Mouse (Mus musculus) forebrain, embryonic 11.5 days (tissue): ENCODE results near the gene 2010300C02Rik. TPM values are rescaled to one million over a fixed set of nuclear protein-coding genes. Genes with fewer than 3 reads are reported as not detected.

Source experiments
- ATAC-seq: fragments of 200-750 bp; cut with Nextera tagmentation; replicated peaks from 2 replicates; pipeline ENCODE4 v1.8.0; 2017; ENCODE audit warnings: moderate TSS enrichment; ENCODE audit not compliant: low FRiP score
- DNase-seq: peaks from one replicate; pipeline ENCODE4 v3.0.0-alpha.2; 2017; ENCODE audit warnings: low spot score
- H3K27ac ChIP-seq: fragments of 300-500 bp; sonication (generic); 2 replicates; pipeline ENCODE4 v1.5.1; 2014; ENCODE audit warnings: low read depth, low read length
- H3K27me3 ChIP-seq: fragments of 300-500 bp; sonication (generic); 2 replicates; pipeline ENCODE4 v1.6.1; 2014; ENCODE audit warnings: mild to moderate bottlenecking, low read length, mixed read lengths; ENCODE audit not compliant: control insufficient read depth, insufficient read depth
- H3K36me3 ChIP-seq: fragments of 300-500 bp; sonication (generic); 2 replicates; pipeline ENCODE4 v1.6.1; 2014; ENCODE audit warnings: mild to moderate bottlenecking, low read length, moderate library complexity, mixed read lengths; ENCODE audit not compliant: control insufficient read depth, insufficient read depth
- H3K4me1 ChIP-seq: fragments of 300-500 bp; sonication (generic); replicated peaks from 2 replicates; pipeline ENCODE4 v1.6.1; 2014; ENCODE audit warnings: low read length, mixed read lengths; ENCODE audit not compliant: control insufficient read depth, insufficient read depth
- H3K4me2 ChIP-seq: fragments of 300-500 bp; sonication (generic); 2 replicates; pipeline ENCODE4 v1.6.1; 2014; ENCODE audit warnings: low read depth, mild to moderate bottlenecking, low read length, moderate library complexity, mixed read lengths; ENCODE audit not compliant: severe bottlenecking
- H3K4me3 ChIP-seq: fragments of 300-500 bp; sonication (generic); 2 replicates; pipeline ENCODE4 v1.5.1; 2014; ENCODE audit warnings: low read depth, low read length
- H3K9ac ChIP-seq: fragments of 300-500 bp; sonication (generic); 2 replicates; pipeline ENCODE4 v1.6.1; 2014; ENCODE audit warnings: low read length
- H3K9me3 ChIP-seq: fragments of 300-500 bp; sonication (generic); 2 replicates; pipeline ENCODE4 v1.6.1; 2016; ENCODE audit warnings: low read length, mixed read lengths; ENCODE audit not compliant: control insufficient read depth
- WGBS: fragments of 180-500 bp; shearing (Covaris S2); extraction: QIAGEN DNeasy Blood & Tissue Kit; methylation state at CpG from one replicate; pipeline ENCODE4 v1.1.7; 2014; 5-methylcytosine and 5-hydroxymethylcytosine counted together
- polyA plus RNA-seq: library from polyadenylated mRNA; unstranded; fragments of >200 nt; fragmentation: Nextera tagmentation; extraction: Ambion mirVana; gene quantifications from 2 replicates; pipeline ENCODE4 v1.2.1, GENCODE M21; 2014

2010300C02Rik gene
- polyA plus RNA-seq, 1 experiment from 2014 or later: 0.86 TPM

GRCm38 (mm10) chr1:37735932-37736331 is 16.0 kb upstream of the 2010300C02Rik start:
- 94% methylated on average over 5 of the region's 5 CpGs for WGBS

GRCm38 (mm10) chr1:37734841-37735240 is 15.0 kb upstream of the 2010300C02Rik start:
- no peak overlapping the region for H3K4me2 ChIP-seq
- no peaks in the 10 kb centered on the region for H3K36me3 ChIP-seq
- no peaks in the 10 kb centered on the region for H3K27me3 ChIP-seq
- no peak overlapping the region for H3K9ac ChIP-seq
- DNase-seq (no peak), ATAC-seq (no peak)
- no peak overlapping the region for H3K27ac ChIP-seq
- H3K9me3 ChIP-seq: no peaks in the 10 kb centered on the region
- H3K4me3 ChIP-seq: no peak overlapping the region
- 76% methylated on average over 7 of the region's 7 CpGs for WGBS
- no peaks in the 10 kb centered on the region for H3K4me1 ChIP-seq

More at GRCm38 (mm10) chr1:37735932-37736331, 16.0 kb upstream of the 2010300C02Rik start:
- DNase-seq: no peak
- Histone ChIP-seq H3K9ac (no peak overlapping the region), H3K27me3 (no peaks in the 10 kb centered on the region), H3K9me3 (no peaks in the 10 kb centered on the region), H3K4me3 (no peak overlapping the region), H3K4me1 (no peaks in the 10 kb centered on the region), H3K4me2 (no peak overlapping the region), H3K36me3 (no peaks in the 10 kb centered on the region), H3K27ac (no peak overlapping the region)
- ATAC-seq: no peak

DNA sequence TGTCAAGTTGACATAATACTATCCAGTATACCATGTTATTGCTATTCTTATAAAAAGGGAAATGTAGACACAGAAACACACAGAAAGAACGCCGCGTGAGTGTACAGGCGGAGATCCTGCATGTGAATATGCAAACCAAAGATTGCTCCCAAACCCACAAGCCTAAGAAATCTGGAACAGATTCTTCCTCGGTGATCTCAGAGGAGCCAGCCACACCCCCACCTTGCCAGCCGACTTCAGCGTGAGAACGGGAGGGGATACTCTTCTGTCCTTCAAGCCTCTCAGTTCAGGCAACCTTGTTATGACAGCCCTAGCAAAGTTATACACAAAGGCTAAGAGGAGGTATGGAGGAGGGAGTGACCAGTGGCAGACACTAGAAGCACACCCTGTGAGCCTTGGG is 9.5 kb upstream of the 2010300C02Rik start:
- no peak for ATAC-seq
- Histone ChIP-seq H3K4me1 (no peaks in the 10 kb centered on the region), H3K9me3 (no peaks in the 10 kb centered on the region), H3K36me3 (no peaks in the 10 kb centered on the region), H3K4me3 (no peak overlapping the region), H3K4me2 (no peak overlapping the region), H3K9ac (no peak overlapping the region), H3K27ac (no peak overlapping the region), H3K27me3 (no peaks in the 10 kb centered on the region)
- 91% methylated on average over 8 of the region's 8 CpGs for WGBS
- no peak for DNase-seq

DNA sequence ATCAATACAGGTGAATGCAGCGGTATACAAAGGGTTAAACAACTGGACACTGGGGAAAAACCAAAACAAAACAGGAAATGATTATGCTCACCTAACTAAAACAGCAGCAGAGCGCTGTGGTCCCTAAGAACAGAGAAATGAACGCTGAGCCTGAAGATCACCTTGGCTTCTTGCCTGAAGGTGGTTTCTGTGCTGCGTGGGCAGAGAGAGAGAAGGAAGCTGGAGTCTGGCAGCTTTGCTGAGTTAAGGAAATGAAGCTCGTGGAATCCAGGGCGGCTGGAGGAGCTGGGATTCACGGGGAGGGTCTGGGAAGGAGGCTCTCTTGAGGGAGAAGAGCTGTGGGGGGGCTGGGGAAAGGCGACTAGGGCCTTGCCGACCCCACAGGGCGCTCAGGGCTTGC is 8.2 kb upstream of the 2010300C02Rik start:
- H3K9me3 ChIP-seq: no peaks in the 10 kb centered on the region
- ATAC-seq (no peak), DNase-seq (no peak)
- H3K27me3 ChIP-seq: no peaks in the 10 kb centered on the region
- H3K4me2 ChIP-seq: no peak overlapping the region
- no peak overlapping the region for H3K27ac ChIP-seq
- H3K9ac ChIP-seq: no peak overlapping the region
- H3K4me3 ChIP-seq: no peak overlapping the region
- WGBS: 70% methylated on average over 10 of the region's 10 CpGs
- no peaks in the 10 kb centered on the region for H3K36me3 ChIP-seq
- H3K4me1 ChIP-seq: no peaks in the 10 kb centered on the region

DNA sequence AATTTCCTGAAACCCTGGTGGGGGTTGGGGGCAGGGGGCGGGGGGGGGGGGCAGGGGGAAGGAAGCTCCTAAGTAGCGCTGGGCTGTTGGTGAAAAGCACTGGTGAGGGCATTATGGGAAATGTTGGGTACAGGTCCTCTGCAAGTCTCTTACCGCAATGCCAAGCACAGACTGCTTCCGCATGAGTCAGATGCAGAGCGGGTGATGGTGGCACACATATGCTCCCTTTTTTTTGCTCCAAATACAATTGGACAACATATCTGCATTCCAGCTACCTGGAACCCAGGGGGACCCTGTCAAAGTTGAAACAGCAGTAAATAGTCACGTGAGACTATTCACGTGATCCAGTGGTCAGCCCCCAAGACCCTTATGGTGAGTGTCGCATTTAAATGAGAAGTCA is 7.3 kb upstream of the 2010300C02Rik start:
- Histone ChIP-seq H3K4me1 (no peaks in the 10 kb centered on the region), H3K36me3 (no peaks in the 10 kb centered on the region), H3K4me2 (no peak overlapping the region), H3K27me3 (no peaks in the 10 kb centered on the region), H3K4me3 (no peak overlapping the region), H3K27ac (no peak overlapping the region), H3K9ac (no peak overlapping the region), H3K9me3 (no peaks in the 10 kb centered on the region)
- no peak for DNase-seq
- no peak for ATAC-seq
- 91% methylated on average over 7 of the region's 8 CpGs for WGBS

DNA sequence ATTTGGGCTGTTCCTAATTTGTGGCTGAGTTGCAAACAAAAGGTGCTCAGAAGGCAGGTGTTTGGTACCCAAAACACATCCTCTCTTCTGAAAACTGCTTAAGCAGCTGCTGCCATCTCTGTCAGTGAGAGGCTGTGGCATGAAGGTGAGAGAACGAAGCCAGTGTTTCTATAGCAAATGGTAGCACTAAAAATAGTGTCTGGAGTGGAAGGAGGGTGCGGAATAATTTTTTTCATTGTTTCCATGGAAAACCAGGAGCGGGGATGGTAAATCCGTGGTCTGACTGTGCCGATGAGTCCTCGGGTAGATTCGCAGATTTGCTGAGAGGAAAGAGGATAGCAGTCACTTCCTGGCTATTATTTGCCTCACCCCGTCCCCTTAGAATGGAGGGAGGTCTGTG is 6.5 kb upstream of the 2010300C02Rik start:
- H3K9ac ChIP-seq: no peak overlapping the region

GRCm38 (mm10) chr1:37725880-37726279 is 6.0 kb upstream of the 2010300C02Rik start:
- no peak overlapping the region for H3K9ac ChIP-seq
- no peaks in the 10 kb centered on the region for H3K4me1 ChIP-seq
- H3K9me3 ChIP-seq: no peaks in the 10 kb centered on the region
- no peak overlapping the region for H3K4me3 ChIP-seq
- DNase-seq: no peak
- H3K27ac ChIP-seq: no peak overlapping the region
- H3K27me3 ChIP-seq: 0 out of 2 replicates have a peak, but pooled peaks cover 3% of the 10 kb centered on the region
- WGBS: 70% methylated on average over 12 of the region's 12 CpGs
- H3K36me3 ChIP-seq: no peaks in the 10 kb centered on the region
- ATAC-seq: no peak
- no peak overlapping the region for H3K4me2 ChIP-seq

More for the DNA sequence above, 6.5 kb upstream of the 2010300C02Rik start:
- DNase-seq (no peak), ATAC-seq (no peak)
- H3K36me3 ChIP-seq: no peaks in the 10 kb centered on the region
- no peaks in the 10 kb centered on the region for H3K27me3 ChIP-seq
- no peaks in the 10 kb centered on the region for H3K9me3 ChIP-seq
- no peak overlapping the region for H3K4me2 ChIP-seq
- H3K4me3 ChIP-seq: no peak overlapping the region
- WGBS: 86% methylated on average over 8 of the region's 8 CpGs
- H3K4me1 ChIP-seq: no peaks in the 10 kb centered on the region
- H3K27ac ChIP-seq: no peak overlapping the region

DNA sequence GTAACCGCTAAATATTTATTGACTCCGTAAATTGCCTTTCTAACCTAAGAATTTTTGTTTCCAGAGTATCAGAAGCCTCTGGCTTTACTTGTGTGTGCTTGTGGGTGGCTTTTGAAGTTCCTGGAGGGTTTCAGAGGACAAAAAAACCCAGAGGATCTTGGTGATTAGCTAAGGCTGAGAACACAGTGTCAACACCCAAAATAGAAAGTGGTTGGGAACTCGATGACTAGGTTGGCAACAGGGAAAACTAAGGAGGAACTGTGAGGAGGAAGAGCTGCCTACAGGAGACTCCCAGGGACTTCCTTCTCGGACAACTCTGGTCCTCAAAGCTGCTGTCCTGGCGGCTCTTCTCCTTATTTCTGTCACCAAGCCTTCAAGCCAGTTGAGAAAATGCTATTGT is 1.2 kb upstream of the 2010300C02Rik start:
- Histone ChIP-seq H3K9ac (no peak overlapping the region), H3K4me2 (no peak overlapping the region), H3K4me1 (peaks cover 3% of the 10 kb centered on the region; the same call in 1 of the 2 replicates), H3K4me3 (no peak overlapping the region), H3K9me3 (no peaks in the 10 kb centered on the region), H3K27me3 (peaks cover 10% of the 10 kb centered on the region; the same call in 1 of the 2 replicates), H3K36me3 (no peaks in the 10 kb centered on the region), H3K27ac (no peak overlapping the region)
- ATAC-seq (no peak), DNase-seq (no peak)
- WGBS: 81% methylated on average over 5 of the region's 5 CpGs

DNA sequence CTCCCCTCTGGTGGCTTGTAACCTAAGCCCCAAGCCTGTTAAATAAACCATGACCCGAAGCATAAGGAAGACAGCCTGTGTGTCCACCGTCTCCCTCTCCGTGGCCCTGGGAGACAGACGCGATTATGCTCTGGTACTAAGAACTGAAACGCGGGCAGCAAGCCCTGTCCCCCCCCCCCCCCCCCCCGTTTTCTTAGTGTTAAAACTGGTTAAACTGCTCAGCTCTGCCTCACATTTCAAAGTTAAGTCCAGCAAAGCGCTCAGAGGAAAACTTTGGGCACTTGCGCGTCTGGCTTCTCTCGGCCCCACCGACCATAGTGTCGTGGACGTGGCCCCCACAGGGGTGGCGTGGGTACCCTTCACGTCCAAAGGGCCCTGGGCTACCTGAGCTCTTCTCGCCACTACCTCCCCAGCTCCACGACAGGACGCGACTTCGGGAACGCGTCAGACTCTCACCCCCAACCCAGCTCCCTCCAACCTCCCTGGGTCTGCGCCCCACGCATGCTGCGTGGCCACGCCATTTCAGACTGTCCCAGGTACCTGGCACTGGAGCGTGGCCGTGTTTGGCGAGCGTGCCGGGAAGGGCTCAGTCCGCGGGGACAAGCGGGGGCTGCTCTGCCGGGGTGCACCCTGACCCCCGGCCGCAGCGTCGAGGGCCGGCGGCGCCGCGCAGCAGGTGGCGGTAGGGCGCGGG is 708 bp downstream of the 2010300C02Rik start:
- no peak overlapping the region for H3K27ac ChIP-seq
- H3K9me3 ChIP-seq: no peaks in the 10 kb centered on the region
- peaks cover 10% of the 10 kb centered on the region; the same call in 1 of the 2 replicates for H3K27me3 ChIP-seq

More for the DNA sequence above, 708 bp downstream of the 2010300C02Rik start:
- ATAC-seq: peak; percentile 69
- 4% methylated on average over 48 of the region's 49 CpGs for WGBS
- H3K9ac ChIP-seq: peak overlapping the region; percentile 50
- H3K4me3 ChIP-seq: peak overlapping the region; percentile 59
- peak overlapping the region; percentile 87 for H3K4me2 ChIP-seq
- peak; percentile 57 for DNase-seq
- peaks cover 3% of the 10 kb centered on the region; the same call in 1 of the 2 replicates for H3K4me1 ChIP-seq
- no peaks in the 10 kb centered on the region for H3K36me3 ChIP-seq
